In genomic region chr16:92091876-92092275, GRCm38 (mm10) we compare ENCODE assay signal across 30 mouse cellular contexts. TPM values are rescaled to one million over a fixed set of nuclear protein-coding genes. Genes with fewer than 3 reads are reported as not detected.
DNase-seq lines count a peak whose midpoint lies in the region; ATAC-seq and TF ChIP-seq lines count a peak whose summit lies in the region.
"Had no signal": no experiment of that assay in that cellular context is flagged by ENCODE, and none has a peak within 500 bp of the region (broad histone marks: within the 10 kb centered on the region; RNA-seq: fewer than 3 reads in every experiment).

No protein-coding gene starts in this region.

- H3K27me3 ChIP-seq in midbrain, embryonic 10.5 days (ENCODE audit: low read depth, poor library complexity, severe bottlenecking), result no peaks in the 10 kb centered on the region
- H3K27me3 ChIP-seq in midbrain, postnatal 0 days (ENCODE audit: insufficient read depth, low read length), result no peaks in the 10 kb centered on the region
- H3K27me3 ChIP-seq: CH12.LX; embryonic facial prominence, embryonic 13.5 days; embryonic facial prominence, embryonic 15.5 days; forebrain, embryonic 12.5 days; Patski had no signal

- no peaks in the 10 kb centered on the region for H3K9me3 ChIP-seq in midbrain, embryonic 10.5 days (replicated peaks)
- H3K9me3 ChIP-seq in midbrain, postnatal 0 days (ENCODE audit: low read length), result no peaks in the 10 kb centered on the region
- H3K9me3 ChIP-seq: embryonic facial prominence, embryonic 13.5 days; embryonic facial prominence, embryonic 15.5 days; forebrain, embryonic 10.5 days; forebrain, embryonic 12.5 days; G1E had no signal

- no peak for ATAC-seq in midbrain, postnatal 0 days (ENCODE audit: low FRiP score)
- ATAC-seq: activated CD4-positive, CD25-positive, alpha-beta regulatory T cell, adult 4 months; CD4-positive, CD25-positive, alpha-beta regulatory T cell, adult 4 months; forebrain, embryonic 14.5 days; Patski had no signal

- no peak for TF ChIP-seq CTCF in layer of hippocampus, adult 2 months (conservative IDR thresholded peaks at IDR 0.05)
- TF ChIP-seq CTCF in midbrain, postnatal 0 days (IDR thresholded peaks at IDR 0.05), result no peak

- H3K36me3 ChIP-seq in midbrain, embryonic 10.5 days, result peaks cover 5% of the 10 kb centered on the region; the same call in 1 of the 2 replicates
- H3K36me3 ChIP-seq in midbrain, postnatal 0 days (ENCODE audit: insufficient read depth, low read length), result no peaks in the 10 kb centered on the region
- H3K36me3 ChIP-seq: embryonic facial prominence, embryonic 13.5 days; embryonic facial prominence, embryonic 15.5 days; forebrain, embryonic 12.5 days had no signal

- peaks cover 24% of the 10 kb centered on the region for H3K4me1 ChIP-seq in midbrain, embryonic 10.5 days
- no peaks in the 10 kb centered on the region for H3K4me1 ChIP-seq in midbrain, postnatal 0 days (ENCODE audit: insufficient read depth, low read length)
- H3K4me1 ChIP-seq: embryonic facial prominence, embryonic 15.5 days; forebrain, embryonic 12.5 days had no signal

- WGBS in midbrain, embryonic 10.5 days, result 66% methylated on average over 5 of the region's 5 CpGs
- WGBS in midbrain, postnatal 0 days, result 45% methylated on average over 5 of the region's 5 CpGs

- H3K4me3 ChIP-seq in layer of hippocampus, adult 2 months, result no peak overlapping the region
- H3K4me3 ChIP-seq in midbrain, embryonic 10.5 days, result no peak overlapping the region
- H3K4me3 ChIP-seq in midbrain, postnatal 0 days (ENCODE audit: low read depth, low read length), result no peak overlapping the region
- H3K4me3 ChIP-seq: embryonic facial prominence, embryonic 13.5 days; embryonic facial prominence, embryonic 15.5 days; erythroblast, embryonic 14.5 days; forebrain, embryonic 10.5 days; forebrain, embryonic 12.5 days had no signal

- H3K4me2 ChIP-seq in midbrain, postnatal 0 days (ENCODE audit: low read depth, low read length, poor library complexity, severe bottlenecking), result no peak overlapping the region
- H3K4me2 ChIP-seq: embryonic facial prominence, embryonic 13.5 days; embryonic facial prominence, embryonic 15.5 days; forebrain, embryonic 12.5 days had no signal

- no peak overlapping the region for H3K9ac ChIP-seq in midbrain, postnatal 0 days (replicated peaks; ENCODE audit: low read length, poor library complexity, severe bottlenecking)
- H3K9ac ChIP-seq: embryonic facial prominence, embryonic 13.5 days; embryonic facial prominence, embryonic 15.5 days; forebrain, embryonic 12.5 days had no signal

- DNase-seq in heart, adult 11 months, result peak; percentile 79
- DNase-seq in heart, adult 9 months (ENCODE audit: low spot score in 2 of 2), result no peak
- DNase-seq in layer of hippocampus, adult 2 months (ENCODE audit: low spot score in 2 of 2), result no peak
- DNase-seq in layer of hippocampus, adult 9-10 months (ENCODE audit: low spot score), result no peak
- DNase-seq in midbrain, embryonic 10.5 days (ENCODE audit: low spot score), result peak; percentile 8
- DNase-seq in midbrain, postnatal 0 days (ENCODE audit: low spot score), result no peak
- DNase-seq in adipocyte (ENCODE audit: low spot score), result peak; percentile 60
- DNase-seq: adrenal gland, adult 2 months; adrenal gland, postnatal 10 days; adrenal gland, postnatal 25 days; B cell, adult 2 months; cerebellum, adult 11 months; cerebellum, adult 18-20 months; cerebellum, adult 8-10 months; cerebellum, adult 9-11 months; cerebellum, postnatal 14 days; cerebellum, postnatal 36 days; embryo, embryonic 11 days had no signal

- H3K27ac ChIP-seq in layer of hippocampus, adult 2 months, result peak overlapping the region; percentile 48
- H3K27ac ChIP-seq in midbrain, embryonic 10.5 days (replicated peaks), result no peak overlapping the region
- no peak overlapping the region for H3K27ac ChIP-seq in midbrain, postnatal 0 days (ENCODE audit: low read depth, low read length)
- H3K27ac ChIP-seq: embryonic facial prominence, embryonic 13.5 days; embryonic facial prominence, embryonic 15.5 days; forebrain, embryonic 10.5 days; forebrain, embryonic 12.5 days had no signal

RNA-seq across cellular contexts. Expression of gene Slc5a3, which starts 33.8 kb away (rescaled TPM):
- total RNA-seq in layer of hippocampus, adult 2 months (2021), result 10 to 100 TPM; 31.1 to 33.7 TPM
- polyA plus RNA-seq in midbrain, embryonic 10.5 days (2016; fragmentation: Nextera tagmentation; extraction: Ambion mirVana), result 10.0 and 10.5 TPM in 2 replicates
- total RNA-seq in midbrain, postnatal 0 days (2014; rRNA removed), result 40.0 and 50.1 TPM in 2 replicates
- 10.3 and 12.0 TPM in 2 replicates for polyA plus RNA-seq in midbrain, postnatal 0 days (2015; fragmentation: Nextera tagmentation; extraction: Ambion mirVana)
- polyA plus RNA-seq: erythroblast, embryonic 14.5 days had no signal

RNA-seq across cellular contexts. Expression of gene Gm49711, which starts 33.8 kb away (rescaled TPM):
- total RNA-seq in layer of hippocampus, adult 2 months (2021), result not detected
- polyA plus RNA-seq in midbrain, embryonic 10.5 days (2016; fragmentation: Nextera tagmentation; extraction: Ambion mirVana), result 0.11 TPM in 1 of 2 replicates, not detected in the other
- total RNA-seq in midbrain, postnatal 0 days (2014; rRNA removed), result not detected in 2 replicates
- polyA plus RNA-seq in midbrain, postnatal 0 days (2015; fragmentation: Nextera tagmentation; extraction: Ambion mirVana), result 0.82 and 0.99 TPM in 2 replicates
- total RNA-seq: adrenal gland, adult 2 months; adrenal gland, postnatal 10 days; adrenal gland, postnatal 25 days; CH12.LX; common myeloid progenitor, adult 5-6 weeks; G1E had no signal
- polyA plus RNA-seq: activated CD4-positive, CD25-positive, alpha-beta regulatory T cell, adult 4 months; CD4-positive, CD25-positive, alpha-beta regulatory T cell, adult 4 months had no signal

RNA-seq across cellular contexts. Expression of gene Mrps6, which starts 33.8 kb away (rescaled TPM):
- total RNA-seq in layer of hippocampus, adult 2 months (2021), result 10 to 100 TPM; 46.8 to 49.1 TPM
- polyA plus RNA-seq in midbrain, embryonic 10.5 days (2016; fragmentation: Nextera tagmentation; extraction: Ambion mirVana), result 123 and 133 TPM in 2 replicates
- 28.2 and 38.7 TPM in 2 replicates for total RNA-seq in midbrain, postnatal 0 days (2014; rRNA removed)
- polyA plus RNA-seq in midbrain, postnatal 0 days (2015; fragmentation: Nextera tagmentation; extraction: Ambion mirVana), result 148 and 152 TPM in 2 replicates
- polyA plus RNA-seq: erythroblast, embryonic 14.5 days had no signal

Comparison
In these comparisons a context has a peak if more than half of its experiments do, and no peak if none do; other contexts are left out.
1. DNase-seq: peak in heart, adult 11 months (single experiment), midbrain, embryonic 10.5 days (single experiment) and adipocyte (single experiment); none in heart, adult 9 months (0 of 2), layer of hippocampus, adult 2 months (0 of 2), layer of hippocampus, adult 9-10 months (single experiment) and midbrain, postnatal 0 days (single experiment).